Mouse (Mus musculus): Measurements from ENCODE around the gene Acadl.

- TF ChIP-seq POLR2A (IDR thresholded peaks at IDR 0.05; ENCODE audit: borderline replicate concordance, extremely low read depth, low read depth, low read length) (no peak), CTCF (IDR thresholded peaks at IDR 0.05; ENCODE audit: insufficient read depth, low read length) (no peak)
Observed at GRCm38 (mm10) chr1:66781027-66781426, 82.0 kb downstream of the Acadl start.

Data from lung, adult 2 months (tissue).